In the genomic region with DNA sequence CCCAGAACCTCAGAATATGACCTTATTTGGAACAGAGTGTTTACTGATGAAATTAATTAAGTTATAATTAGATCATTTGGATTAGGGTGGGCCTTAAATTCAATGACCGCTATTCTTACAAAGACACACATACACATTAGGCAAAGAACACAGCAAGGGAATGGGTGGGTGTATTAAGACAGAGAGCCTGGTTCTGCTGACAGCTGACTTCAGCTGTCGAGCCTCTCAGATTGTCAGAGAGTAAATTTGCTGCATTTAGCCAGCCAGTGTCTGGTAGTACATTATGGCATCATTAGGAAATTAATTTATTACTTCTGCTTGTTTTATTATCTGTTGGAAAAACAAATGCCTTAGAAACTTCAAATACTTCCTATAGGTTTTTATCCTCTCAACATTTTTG, we compare ENCODE assay signal across 19 mouse cellular contexts.
"Had no signal": no experiment of that assay in that cellular context is flagged by ENCODE, and none has a peak within 500 bp of the region (broad histone marks: within the 10 kb centered on the region; RNA-seq: fewer than 3 reads in every experiment).

No protein-coding gene starts in this region.

- H3K36me3 ChIP-seq: midbrain, embryonic 13.5 days; midbrain, embryonic 15.5 days; neural tube, embryonic 13.5 days; neural tube, embryonic 15.5 days had no signal

- H3K9me3 ChIP-seq: megakaryocyte, embryonic 14.5 days; midbrain, embryonic 13.5 days; midbrain, embryonic 15.5 days; neural tube, embryonic 13.5 days; neural tube, embryonic 15.5 days had no signal

- H3K9ac ChIP-seq: liver, postnatal 0 days; midbrain, embryonic 13.5 days; midbrain, embryonic 15.5 days; neural tube, embryonic 13.5 days; neural tube, embryonic 15.5 days had no signal

- H3K4me2 ChIP-seq: midbrain, embryonic 11.5 days; midbrain, embryonic 13.5 days; midbrain, embryonic 15.5 days; neural tube, embryonic 13.5 days; neural tube, embryonic 15.5 days had no signal

- H3K4me3 ChIP-seq: megakaryocyte, embryonic 14.5 days; midbrain, embryonic 13.5 days; midbrain, embryonic 15.5 days; neural tube, embryonic 13.5 days; neural tube, embryonic 15.5 days had no signal

- H3K4me1 ChIP-seq: megakaryocyte, embryonic 14.5 days; midbrain, embryonic 13.5 days; midbrain, embryonic 15.5 days; neural tube, embryonic 13.5 days; neural tube, embryonic 15.5 days had no signal

- ATAC-seq: liver, postnatal 0 days; midbrain, embryonic 13.5 days; midbrain, embryonic 15.5 days had no signal

- H3K27me3 ChIP-seq: megakaryocyte, embryonic 14.5 days; midbrain, embryonic 13.5 days; midbrain, embryonic 15.5 days; neural tube, embryonic 13.5 days; neural tube, embryonic 15.5 days had no signal

- DNase-seq: liver, postnatal 0 days; lung, adult 2 months; lung, postnatal 10 days; lung, postnatal 36 days; retina, postnatal 1 day; right cerebral cortex, adult 18-20 months; right cerebral cortex, postnatal 25 days; right cerebral cortex, postnatal 4 days; spleen, adult 18-20 months; thymus, adult 18-20 months; thymus, postnatal 14 days; thymus, postnatal 36 days had no signal

- H3K27ac ChIP-seq: macrophage; midbrain, embryonic 13.5 days; midbrain, embryonic 15.5 days; neural tube, embryonic 13.5 days; neural tube, embryonic 15.5 days had no signal
